In genomic region chr1:190978001-190978400, GRCm38 (mm10) we compare ENCODE assay signal across 8 mouse cellular contexts. TPM values are rescaled to one million over a fixed set of nuclear protein-coding genes. Genes with fewer than 3 reads are reported as not detected.
DNase-seq lines count a peak whose midpoint lies in the region; ATAC-seq and TF ChIP-seq lines count a peak whose summit lies in the region.

No protein-coding gene starts in this region.

- H3K27ac ChIP-seq in cortical plate, adult 2 months (ENCODE audit: insufficient read depth, low read length) = no peak overlapping the region
- H3K27ac ChIP-seq in hindbrain, embryonic 14.5 days = peak overlapping the region; percentile 94
- H3K27ac ChIP-seq in midbrain, postnatal 0 days (ENCODE audit: low read depth, low read length) = peak overlapping the region; percentile 94

- under 1% methylated on average over 22 of the region's 22 CpGs for WGBS in hindbrain, embryonic 14.5 days
- 0% methylated on average over 22 of the region's 22 CpGs for WGBS in midbrain, postnatal 0 days

- TF ChIP-seq POLR2A in cortical plate, adult 2 months (IDR thresholded peaks at IDR 0.05; ENCODE audit: extremely low read depth, insufficient read depth, low read length) = no peak

- peak overlapping the region; percentile 62 for H3K4me2 ChIP-seq in hindbrain, embryonic 14.5 days (replicated peaks)
- peak overlapping the region; percentile 75 for H3K4me2 ChIP-seq in midbrain, postnatal 0 days (ENCODE audit: low read depth, low read length, poor library complexity, severe bottlenecking)

- peak overlapping the region; percentile 40 for H3K4me3 ChIP-seq in cortical plate, adult 2 months (ENCODE audit: insufficient read depth, low read length)
- H3K4me3 ChIP-seq in hindbrain, embryonic 14.5 days (replicated peaks; ENCODE audit: low read length) = peak overlapping the region; percentile 79
- peak overlapping the region; percentile 79 for H3K4me3 ChIP-seq in midbrain, postnatal 0 days (ENCODE audit: low read depth, low read length)

- H3K27me3 ChIP-seq in hindbrain, embryonic 14.5 days (ENCODE audit: control insufficient read depth, insufficient read depth, low read length) = no peaks in the 10 kb centered on the region
- H3K27me3 ChIP-seq in midbrain, postnatal 0 days (ENCODE audit: insufficient read depth, low read length) = no peaks in the 10 kb centered on the region

- ATAC-seq in hindbrain, embryonic 14.5 days (ENCODE audit: low FRiP score) = 0 out of 2 replicates have a peak, but pooled peaks have one; percentile 13
- peak; percentile 44 for ATAC-seq in midbrain, postnatal 0 days (ENCODE audit: low FRiP score)

- peak overlapping the region; percentile 97 for H3K9ac ChIP-seq in hindbrain, embryonic 14.5 days
- peak overlapping the region; percentile 89 for H3K9ac ChIP-seq in midbrain, postnatal 0 days (replicated peaks; ENCODE audit: low read length, poor library complexity, severe bottlenecking)

- no peaks in the 10 kb centered on the region for H3K9me3 ChIP-seq in hindbrain, embryonic 14.5 days (ENCODE audit: control insufficient read depth, low read length)
- H3K9me3 ChIP-seq in midbrain, postnatal 0 days (ENCODE audit: low read length) = no peaks in the 10 kb centered on the region

- no peak for TF ChIP-seq CTCF in cortical plate, adult 2 months (IDR thresholded peaks at IDR 0.05; ENCODE audit: extremely low read depth, insufficient read depth, low read length)
- TF ChIP-seq CTCF in midbrain, postnatal 0 days (IDR thresholded peaks at IDR 0.05) = no peak

- peak; percentile 27 for DNase-seq in kidney, postnatal 10 days
- no peak for DNase-seq in kidney, adult 18-20 months
- DNase-seq in hindbrain, embryonic 14.5 days (ENCODE audit: low spot score) = peak; percentile 40
- DNase-seq in midbrain, postnatal 0 days (ENCODE audit: low spot score) = peak; percentile 86
- no peak for DNase-seq in ovary, postnatal 14 days (ENCODE audit: low spot score)
- DNase-seq in right cerebral cortex, postnatal 25 days = no peak
- no peak for DNase-seq in adrenal gland, postnatal 36 days

- H3K4me1 ChIP-seq in cortical plate, adult 2 months (ENCODE audit: control insufficient read depth, insufficient read depth, low read length) = no peaks in the 10 kb centered on the region
- H3K4me1 ChIP-seq in hindbrain, embryonic 14.5 days (replicated peaks; ENCODE audit: control insufficient read depth, insufficient read depth, low read length) = peaks cover 32% of the 10 kb centered on the region
- peaks cover 15% of the 10 kb centered on the region; the same call in 1 of the 2 replicates for H3K4me1 ChIP-seq in midbrain, postnatal 0 days (ENCODE audit: insufficient read depth, low read length)

- peaks cover 22% of the 10 kb centered on the region for H3K36me3 ChIP-seq in hindbrain, embryonic 14.5 days (replicated peaks; ENCODE audit: control insufficient read depth, insufficient read depth)
- H3K36me3 ChIP-seq in midbrain, postnatal 0 days (ENCODE audit: insufficient read depth, low read length) = peaks cover 13% of the 10 kb centered on the region

RNA-seq across cellular contexts. Expression of gene Vash2, which starts 1.1 kb away (rescaled TPM):
- 1.9 and 2.0 TPM in 2 replicates for polyA plus RNA-seq in cortical plate, adult 2 months (2012; rRNA removed)
- polyA plus RNA-seq in hindbrain, embryonic 14.5 days (2014; fragmentation: Nextera tagmentation; extraction: Ambion mirVana) = 102 and 109 TPM in 2 replicates
- 46.1 and 51.2 TPM in 2 replicates for total RNA-seq in midbrain, postnatal 0 days (2014; rRNA removed)
- polyA plus RNA-seq in midbrain, postnatal 0 days (2015; fragmentation: Nextera tagmentation; extraction: Ambion mirVana) = 48.8 and 49.5 TPM in 2 replicates
- under 1 TPM; 0.10 to 0.20 TPM for total RNA-seq in adrenal gland, postnatal 36 days (2021)

RNA-seq across cellular contexts. Expression of gene Flvcr1, which starts 48.0 kb away (rescaled TPM):
- polyA plus RNA-seq in cortical plate, adult 2 months (2012; rRNA removed) = 16.9 and 17.0 TPM in 2 replicates
- 10.3 and 11.6 TPM in 2 replicates for polyA plus RNA-seq in hindbrain, embryonic 14.5 days (2014; fragmentation: Nextera tagmentation; extraction: Ambion mirVana)
- total RNA-seq in midbrain, postnatal 0 days (2014; rRNA removed) = 32.3 and 36.9 TPM in 2 replicates
- polyA plus RNA-seq in midbrain, postnatal 0 days (2015; fragmentation: Nextera tagmentation; extraction: Ambion mirVana) = 8.2 and 9.2 TPM in 2 replicates
- total RNA-seq in adrenal gland, postnatal 36 days (2021) = 10 to 100 TPM; 15.5 to 16.7 TPM

RNA-seq across cellular contexts. Expression of gene Angel2, which starts 53.1 kb away (rescaled TPM):
- polyA plus RNA-seq in cortical plate, adult 2 months (2012; rRNA removed) = 57.3 and 61.5 TPM in 2 replicates
- polyA plus RNA-seq in hindbrain, embryonic 14.5 days (2014; fragmentation: Nextera tagmentation; extraction: Ambion mirVana) = 48.2 and 52.7 TPM in 2 replicates
- 31.4 and 40.1 TPM in 2 replicates for total RNA-seq in midbrain, postnatal 0 days (2014; rRNA removed)
- polyA plus RNA-seq in midbrain, postnatal 0 days (2015; fragmentation: Nextera tagmentation; extraction: Ambion mirVana) = 40.4 and 41.6 TPM in 2 replicates
- total RNA-seq in adrenal gland, postnatal 36 days (2021) = 10 to 100 TPM; 44.0 to 54.1 TPM

RNA-seq across cellular contexts. Expression of gene Spata45, which starts 58.4 kb away (rescaled TPM):
- not detected in 2 replicates for polyA plus RNA-seq in cortical plate, adult 2 months (2012; rRNA removed)
- not detected in 2 replicates for polyA plus RNA-seq in hindbrain, embryonic 14.5 days (2014; fragmentation: Nextera tagmentation; extraction: Ambion mirVana)
- total RNA-seq in midbrain, postnatal 0 days (2014; rRNA removed) = not detected in 2 replicates
- not detected in 2 replicates for polyA plus RNA-seq in midbrain, postnatal 0 days (2015; fragmentation: Nextera tagmentation; extraction: Ambion mirVana)
- not detected for total RNA-seq in adrenal gland, postnatal 36 days (2021)

Comparison
In these comparisons a context has a peak if more than half of its experiments do, and no peak if none do; other contexts are left out.
1. DNase-seq: peak in kidney, postnatal 10 days (single experiment), hindbrain, embryonic 14.5 days (single experiment) and midbrain, postnatal 0 days (single experiment); none in kidney, adult 18-20 months (single experiment), ovary, postnatal 14 days (single experiment), right cerebral cortex, postnatal 25 days (single experiment) and adrenal gland, postnatal 36 days (0 of 2).
2. RNA of gene Vash2, which starts 1.1 kb away (polyA plus RNA-seq): 102 to 109 TPM in hindbrain, embryonic 14.5 days and 48.8 to 49.5 TPM in midbrain, postnatal 0 days; 1.9 to 2.0 TPM in cortical plate, adult 2 months; every median in the first group is over 10 times any median in the second.
3. Peak in every context shown above with its lines, with median percentiles within 50 percentile points of each other: H3K4me3 ChIP-seq.